Mouse (Mus musculus): ENCODE data around the gene Zfp462.

GRCm38 (mm10) chr4:54960776-54961175 is 15.9 kb downstream of the Zfp462 start:
- TF ChIP-seq CTCF (IDR thresholded peaks at IDR 0.05; ENCODE audit: low read depth) (no peak), EP300 (IDR thresholded peaks at IDR 0.05; ENCODE audit: low read depth) (no peak)
